Mouse (Mus musculus): ENCODE measurements around the gene Zfhx3. TPM values are rescaled to one million over a fixed set of nuclear protein-coding genes. Genes with fewer than 3 reads are reported as not detected.
A peak's percentile ranks its signal among the peaks of the same experiment; 100 is the strongest.

The Zfhx3 gene
- total RNA-seq, 1 experiment from 2014 or later: 2.1 TPM

- ATAC-seq (replicated peaks in 1 of 2; ENCODE audit: insufficient read depth in 1 of 2, low FRiP score in 2 of 2, low TSS enrichment in 1 of 2, low read depth in 1 of 2, poor library complexity in 2 of 2, severe bottlenecking in 2 of 2): no peak
Measured at GRCm38 (mm10) chr8:108362421-108362820, 420.0 kb downstream of the Zfhx3 start.

GRCm38 (mm10) chr8:108363435-108363834 is 421.0 kb downstream of the Zfhx3 start:
- ATAC-seq (replicated peaks in 1 of 2; ENCODE audit: insufficient read depth in 1 of 2, low FRiP score in 2 of 2, low TSS enrichment in 1 of 2, low read depth in 1 of 2, poor library complexity in 2 of 2, severe bottlenecking in 2 of 2): no peak

- no peak for ATAC-seq (replicated peaks in 1 of 2; ENCODE audit: insufficient read depth in 1 of 2, low FRiP score in 2 of 2, low TSS enrichment in 1 of 2, low read depth in 1 of 2, poor library complexity in 2 of 2, severe bottlenecking in 2 of 2)
Measured at GRCm38 (mm10) chr8:108363856-108364255, 421.4 kb downstream of the Zfhx3 start.

- no peak for ATAC-seq (replicated peaks in 1 of 2; ENCODE audit: insufficient read depth in 1 of 2, low FRiP score in 2 of 2, low TSS enrichment in 1 of 2, low read depth in 1 of 2, poor library complexity in 2 of 2, severe bottlenecking in 2 of 2)
Measured at GRCm38 (mm10) chr8:108369081-108369480, 426.6 kb downstream of the Zfhx3 start.

- no peak for ATAC-seq (replicated peaks in 1 of 2; ENCODE audit: insufficient read depth in 1 of 2, low FRiP score in 2 of 2, low TSS enrichment in 1 of 2, low read depth in 1 of 2, poor library complexity in 2 of 2, severe bottlenecking in 2 of 2)
Measured at GRCm38 (mm10) chr8:108370731-108371130, 428.3 kb downstream of the Zfhx3 start.

- no peak for ATAC-seq (replicated peaks in 1 of 2; ENCODE audit: insufficient read depth in 1 of 2, low FRiP score in 2 of 2, low TSS enrichment in 1 of 2, low read depth in 1 of 2, poor library complexity in 2 of 2, severe bottlenecking in 2 of 2)
Measured at GRCm38 (mm10) chr8:108373046-108373445, 430.6 kb downstream of the Zfhx3 start.

- no peak for ATAC-seq (replicated peaks in 1 of 2; ENCODE audit: insufficient read depth in 1 of 2, low FRiP score in 2 of 2, low TSS enrichment in 1 of 2, low read depth in 1 of 2, poor library complexity in 2 of 2, severe bottlenecking in 2 of 2)
Measured at GRCm38 (mm10) chr8:108378036-108378435, 435.6 kb downstream of the Zfhx3 start.

- ATAC-seq (replicated peaks in 1 of 2; ENCODE audit: insufficient read depth in 1 of 2, low FRiP score in 2 of 2, low TSS enrichment in 1 of 2, low read depth in 1 of 2, poor library complexity in 2 of 2, severe bottlenecking in 2 of 2): no peak
Measured at GRCm38 (mm10) chr8:108383121-108383520, 440.7 kb downstream of the Zfhx3 start.

GRCm38 (mm10) chr8:108387160-108387912 is 444.9 kb downstream of the Zfhx3 start:
- ATAC-seq (replicated peaks in 1 of 2; ENCODE audit: insufficient read depth in 1 of 2, low FRiP score in 2 of 2, low TSS enrichment in 1 of 2, low read depth in 1 of 2, poor library complexity in 2 of 2, severe bottlenecking in 2 of 2): peak; percentile 80 to 82

- ATAC-seq (replicated peaks in 1 of 2; ENCODE audit: insufficient read depth in 1 of 2, low FRiP score in 2 of 2, low TSS enrichment in 1 of 2, low read depth in 1 of 2, poor library complexity in 2 of 2, severe bottlenecking in 2 of 2): no peak
Measured at GRCm38 (mm10) chr8:108387913-108388274, 445.4 kb downstream of the Zfhx3 start.

GRCm38 (mm10) chr8:108392909-108393308 is 450.5 kb downstream of the Zfhx3 start:
- ATAC-seq (replicated peaks in 1 of 2; ENCODE audit: insufficient read depth in 1 of 2, low FRiP score in 2 of 2, low TSS enrichment in 1 of 2, low read depth in 1 of 2, poor library complexity in 2 of 2, severe bottlenecking in 2 of 2): peak; percentile 76 to 79

GRCm38 (mm10) chr8:108402149-108402548 is 459.7 kb downstream of the Zfhx3 start:
- ATAC-seq (replicated peaks in 1 of 2; ENCODE audit: insufficient read depth in 1 of 2, low FRiP score in 2 of 2, low TSS enrichment in 1 of 2, low read depth in 1 of 2, poor library complexity in 2 of 2, severe bottlenecking in 2 of 2): peak; percentile 36 to 53; a peak in 2 of 4 replicates

GRCm38 (mm10) chr8:108406716-108407494 is 464.5 kb downstream of the Zfhx3 start:
- peak; percentile 37 to 58; a peak in 3 of 4 replicates for ATAC-seq (replicated peaks in 1 of 2; ENCODE audit: insufficient read depth in 1 of 2, low FRiP score in 2 of 2, low TSS enrichment in 1 of 2, low read depth in 1 of 2, poor library complexity in 2 of 2, severe bottlenecking in 2 of 2)

GRCm38 (mm10) chr8:108419162-108419844 is 476.9 kb downstream of the Zfhx3 start:
- no peak for ATAC-seq (replicated peaks in 1 of 2; ENCODE audit: insufficient read depth in 1 of 2, low FRiP score in 2 of 2, low TSS enrichment in 1 of 2, low read depth in 1 of 2, poor library complexity in 2 of 2, severe bottlenecking in 2 of 2)

- no peak for ATAC-seq (replicated peaks in 1 of 2; ENCODE audit: insufficient read depth in 1 of 2, low FRiP score in 2 of 2, low TSS enrichment in 1 of 2, low read depth in 1 of 2, poor library complexity in 2 of 2, severe bottlenecking in 2 of 2)
Measured at GRCm38 (mm10) chr8:108422521-108422920, 480.1 kb downstream of the Zfhx3 start.

GRCm38 (mm10) chr8:108424337-108424736 is 481.9 kb downstream of the Zfhx3 start:
- peak in 1 of 2 experiments; percentile 60; a peak in 2 of 4 replicates for ATAC-seq (replicated peaks in 1 of 2; ENCODE audit: insufficient read depth in 1 of 2, low FRiP score in 2 of 2, low TSS enrichment in 1 of 2, low read depth in 1 of 2, poor library complexity in 2 of 2, severe bottlenecking in 2 of 2)

GRCm38 (mm10) chr8:108433321-108433720 is 490.9 kb downstream of the Zfhx3 start:
- ATAC-seq (replicated peaks in 1 of 2; ENCODE audit: insufficient read depth in 1 of 2, low FRiP score in 2 of 2, low TSS enrichment in 1 of 2, low read depth in 1 of 2, poor library complexity in 2 of 2, severe bottlenecking in 2 of 2): no peak

GRCm38 (mm10) chr8:108434510-108434909 is 492.1 kb downstream of the Zfhx3 start:
- no peak for ATAC-seq (replicated peaks in 1 of 2; ENCODE audit: insufficient read depth in 1 of 2, low FRiP score in 2 of 2, low TSS enrichment in 1 of 2, low read depth in 1 of 2, poor library complexity in 2 of 2, severe bottlenecking in 2 of 2)
